Mouse (Mus musculus) stomach, embryonic 15.5 days (tissue): ENCODE measurements at regions not wholly inside any gene's neighbourhood (a gene's known extent, or its start where the extent isn't known, plus 50 kb on each side); places are given as distances from the start of the nearest gene placed in this dataset.
A peak's percentile ranks its signal among the peaks of the same experiment; 100 is the strongest.

Experiments
- ATAC-seq: fragments of 200-750 bp; cut with Nextera tagmentation; 2 replicates; pipeline ENCODE4 v1.8.0; 2017; ENCODE audit warnings: low read depth, moderate number of reproducible peaks, moderate TSS enrichment; ENCODE audit not compliant: insufficient read depth, low FRiP score
- H3K27ac ChIP-seq: fragments of 300-500 bp; sonication (generic); 2 replicates; pipeline ENCODE4 v1.5.1; 2015; ENCODE audit warnings: mild to moderate bottlenecking, inconsistent platforms
- H3K27me3 ChIP-seq: fragments of 300-500 bp; sonication (generic); replicated peaks from 2 replicates; pipeline ENCODE4 v1.6.1; 2015; ENCODE audit warnings: inconsistent platforms
- H3K36me3 ChIP-seq: fragments of 300-500 bp; sonication (generic); 2 replicates; pipeline ENCODE4 v1.6.1; 2015; ENCODE audit warnings: inconsistent platforms
- H3K4me1 ChIP-seq: fragments of 300-500 bp; sonication (generic); 2 replicates; pipeline ENCODE4 v1.6.1; 2015; ENCODE audit warnings: inconsistent platforms
- H3K4me2 ChIP-seq: fragments of 300-500 bp; sonication (generic); 2 replicates; pipeline ENCODE4 v1.6.1; 2015; ENCODE audit warnings: mild to moderate bottlenecking, inconsistent platforms
- H3K4me3 ChIP-seq: fragments of 300-500 bp; sonication (generic); replicated peaks from 2 replicates; pipeline ENCODE4 v1.5.1; 2015; ENCODE audit warnings: inconsistent platforms
- H3K9ac ChIP-seq: fragments of 300-500 bp; sonication (generic); 2 replicates; pipeline ENCODE4 v1.6.1; 2015; ENCODE audit warnings: inconsistent platforms
- H3K9me3 ChIP-seq: fragments of 300-500 bp; sonication (generic); 2 replicates; pipeline ENCODE4 v1.6.1; 2016; ENCODE audit warnings: inconsistent platforms
- WGBS: fragments of 180-500 bp; shearing (Covaris S2); methylation state at CpG from one replicate; pipeline ENCODE4 v1.1.7; 2015; 5-methylcytosine and 5-hydroxymethylcytosine counted together

DNA sequence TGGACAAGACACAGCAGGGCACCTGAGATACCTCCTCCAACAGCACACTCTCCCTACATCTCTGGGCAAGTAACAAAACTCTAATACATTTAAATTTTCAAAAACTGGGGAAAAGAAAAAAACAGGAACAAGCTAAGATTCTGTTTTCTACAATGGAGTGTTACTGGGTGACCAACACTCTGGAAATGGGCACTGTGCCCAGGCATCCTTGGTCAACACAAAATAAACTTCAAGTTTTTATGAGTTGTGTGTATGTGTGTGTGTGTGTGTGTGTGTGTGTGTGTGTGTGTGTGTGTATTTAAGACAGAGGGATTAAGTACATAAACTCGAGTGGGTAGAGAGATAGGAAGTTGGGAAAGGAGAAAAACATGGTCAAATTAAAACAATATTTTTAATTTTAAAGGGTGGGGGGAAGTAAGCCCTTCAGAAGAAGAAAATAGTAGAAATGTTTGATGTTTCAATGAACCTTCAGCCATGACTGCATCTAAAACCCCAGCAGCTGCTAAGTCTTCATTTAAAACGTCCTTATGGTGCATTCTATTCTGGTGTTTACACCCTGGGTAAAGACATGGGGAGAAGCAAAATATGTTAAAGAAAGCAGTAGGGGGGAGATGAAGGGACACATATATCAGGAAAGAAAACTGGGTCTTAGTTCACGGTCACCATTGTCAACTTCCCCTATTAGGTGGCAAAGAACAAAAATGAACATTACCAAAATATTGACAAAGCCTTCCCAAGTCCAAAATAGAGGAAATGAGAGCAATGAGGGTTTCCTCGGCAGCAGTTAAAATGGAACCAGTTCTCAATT lies 681.8 kb downstream of the Pdcd6ip start:
- Histone ChIP-seq H3K27ac (no peak overlapping the region), H3K9ac (no peak overlapping the region), H3K9me3 (no peaks in the 10 kb centered on the region), H3K27me3 (no peaks in the 10 kb centered on the region), H3K4me2 (no peak overlapping the region), H3K4me1 (no peaks in the 10 kb centered on the region), H3K36me3 (no peaks in the 10 kb centered on the region), H3K4me3 (no peak overlapping the region)
- WGBS, result 48% methylated on average over 4 of the region's 4 CpGs
- no peak for ATAC-seq

DNA sequence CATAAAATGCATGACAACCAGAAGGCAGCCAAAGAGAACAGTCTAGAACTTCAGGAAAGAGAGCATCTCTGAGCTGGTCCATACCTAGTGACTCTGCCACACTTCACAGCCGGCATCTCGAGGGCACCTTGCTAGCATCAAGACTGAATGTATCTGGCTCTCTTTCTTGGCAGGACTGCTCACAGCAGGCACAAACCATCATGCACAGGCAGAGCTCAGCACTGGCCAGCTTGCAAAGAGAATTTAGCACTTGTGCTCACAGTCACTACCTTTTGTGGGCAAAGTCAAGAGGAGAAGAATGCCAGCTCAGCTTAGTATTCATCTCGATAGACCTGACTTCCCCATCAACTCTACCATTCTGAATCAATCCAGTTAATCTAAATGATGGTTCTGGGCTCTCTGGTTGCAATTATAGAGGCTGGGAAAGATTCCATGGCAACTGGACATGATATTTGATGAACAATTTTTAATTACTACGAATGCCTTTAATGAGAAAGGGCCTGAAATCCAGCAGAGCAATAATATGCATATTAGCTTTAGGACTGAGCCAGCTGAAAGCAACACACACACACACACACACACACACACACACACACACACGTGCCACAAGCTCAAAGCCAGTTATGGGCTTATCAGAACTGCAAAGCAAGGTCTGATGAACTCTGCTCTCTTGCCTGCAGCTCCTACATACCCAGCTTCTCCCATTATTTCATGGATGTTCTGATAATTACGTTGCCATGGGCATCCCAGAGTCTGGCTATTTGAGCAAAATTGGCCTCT lies 686.0 kb downstream of the Pdcd6ip start:
- Histone ChIP-seq H3K36me3 (no peaks in the 10 kb centered on the region), H3K4me2 (no peak overlapping the region), H3K9me3 (no peaks in the 10 kb centered on the region), H3K9ac (no peak overlapping the region), H3K4me3 (no peak overlapping the region), H3K27ac (no peak overlapping the region), H3K4me1 (no peaks in the 10 kb centered on the region), H3K27me3 (no peaks in the 10 kb centered on the region)
- WGBS, result 74% methylated on average over 6 of the region's 6 CpGs
- ATAC-seq, result no peak

DNA sequence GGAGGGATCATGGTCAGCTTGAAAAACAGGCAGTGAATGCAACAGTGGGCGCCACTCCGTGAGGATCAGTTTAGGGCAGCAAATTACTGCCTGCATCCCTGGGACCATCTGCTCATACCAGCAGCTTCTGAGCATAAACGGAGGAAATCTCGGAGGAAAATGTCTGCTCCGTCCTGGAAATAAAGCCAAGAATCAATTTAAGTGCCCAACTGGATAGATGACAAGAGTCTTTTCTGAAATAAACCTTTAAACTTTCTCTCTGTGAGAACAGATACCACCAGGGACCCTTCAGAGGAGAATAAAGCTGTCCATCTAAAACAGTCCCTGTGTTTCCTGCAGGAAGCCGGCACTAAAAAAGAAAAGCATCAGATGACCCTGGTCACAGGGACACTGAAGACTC lies 688.5 kb downstream of the Pdcd6ip start:
- Histone ChIP-seq H3K36me3 (no peaks in the 10 kb centered on the region), H3K27ac (no peak overlapping the region), H3K27me3 (no peaks in the 10 kb centered on the region), H3K4me2 (no peak overlapping the region), H3K9ac (no peak overlapping the region), H3K4me1 (no peaks in the 10 kb centered on the region), H3K9me3 (no peaks in the 10 kb centered on the region), H3K4me3 (no peak overlapping the region)
- 68% methylated on average over 6 of the region's 6 CpGs for WGBS
- ATAC-seq, result no peak

DNA sequence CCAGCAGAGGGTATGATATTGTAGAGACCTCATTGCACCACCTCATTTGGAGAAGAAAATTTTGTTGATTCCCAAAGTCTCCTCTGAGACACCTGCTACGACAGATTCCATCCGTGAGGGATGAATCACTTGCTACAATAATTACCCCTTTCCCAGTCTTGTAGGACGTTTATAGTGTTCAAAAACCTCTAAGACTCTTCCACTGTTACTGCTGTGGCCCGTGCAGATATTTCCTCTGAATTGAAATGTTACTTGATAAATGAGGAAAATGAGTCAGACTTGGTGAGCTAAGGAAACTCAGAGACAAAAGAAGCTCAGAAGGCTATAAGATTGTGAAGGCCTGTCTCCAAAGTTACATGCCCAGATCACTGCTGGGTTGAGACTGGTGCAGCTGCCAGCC lies 700.0 kb downstream of the Pdcd6ip start:
- H3K9me3 ChIP-seq, result no peaks in the 10 kb centered on the region
- H3K36me3 ChIP-seq, result no peaks in the 10 kb centered on the region
- H3K4me3 ChIP-seq, result no peak overlapping the region
- H3K27me3 ChIP-seq, result no peaks in the 10 kb centered on the region
- no peaks in the 10 kb centered on the region for H3K4me1 ChIP-seq
- H3K4me2 ChIP-seq, result no peak overlapping the region
- WGBS, result 66% methylated on average over 4 of the region's 4 CpGs
- ATAC-seq, result no peak
- no peak overlapping the region for H3K9ac ChIP-seq
- no peak overlapping the region for H3K27ac ChIP-seq

GRCm38 (mm10) chr9:112996204-112996603 lies 711.9 kb downstream of the Pdcd6ip start:
- peak; percentile 95 for ATAC-seq
- H3K4me2 ChIP-seq, result no peak overlapping the region
- no peak overlapping the region for H3K9ac ChIP-seq
- no peak overlapping the region for H3K27ac ChIP-seq
- H3K27me3 ChIP-seq, result no peaks in the 10 kb centered on the region
- WGBS, result 94% methylated on average over 1 of the region's 1 CpGs
- H3K4me3 ChIP-seq, result no peak overlapping the region
- no peaks in the 10 kb centered on the region for H3K4me1 ChIP-seq
- no peaks in the 10 kb centered on the region for H3K9me3 ChIP-seq
- no peaks in the 10 kb centered on the region for H3K36me3 ChIP-seq

DNA sequence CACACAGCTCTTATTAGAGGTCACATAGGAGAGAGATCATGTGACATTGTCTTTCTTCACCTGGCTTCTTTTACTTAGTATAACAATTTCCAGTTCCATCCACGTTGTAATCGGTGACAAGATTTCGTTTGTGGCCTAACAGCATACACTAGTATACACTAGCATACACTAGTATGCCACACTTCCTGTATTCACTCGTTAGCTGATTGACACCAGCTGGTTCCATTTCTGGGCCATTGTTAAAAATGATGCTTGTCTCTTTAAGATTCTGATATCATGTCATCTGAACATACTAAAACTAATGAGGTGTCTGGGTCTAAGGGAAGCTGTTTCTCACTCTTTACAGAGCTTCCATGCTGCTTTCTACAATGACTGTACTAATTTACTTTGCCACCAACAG lies 713.3 kb downstream of the Pdcd6ip start:
- Histone ChIP-seq H3K9me3 (no peaks in the 10 kb centered on the region), H3K27me3 (no peaks in the 10 kb centered on the region), H3K4me2 (no peak overlapping the region), H3K4me3 (no peak overlapping the region), H3K9ac (no peak overlapping the region), H3K27ac (no peak overlapping the region), H3K4me1 (no peaks in the 10 kb centered on the region), H3K36me3 (no peaks in the 10 kb centered on the region)
- no peak for ATAC-seq
- WGBS, result 76% methylated on average over 4 of the region's 4 CpGs

- no peak overlapping the region for H3K27ac ChIP-seq
- no peaks in the 10 kb centered on the region for H3K4me1 ChIP-seq
- 62% methylated on average over 2 of the region's 2 CpGs for WGBS
- no peaks in the 10 kb centered on the region for H3K27me3 ChIP-seq
- H3K36me3 ChIP-seq, result no peaks in the 10 kb centered on the region
- no peak overlapping the region for H3K9ac ChIP-seq
- no peak overlapping the region for H3K4me2 ChIP-seq
- ATAC-seq, result no peak
- no peak overlapping the region for H3K4me3 ChIP-seq
- no peaks in the 10 kb centered on the region for H3K9me3 ChIP-seq
Measured at GRCm38 (mm10) chr9:112993627-112994026, 714.4 kb downstream of the Pdcd6ip start.

DNA sequence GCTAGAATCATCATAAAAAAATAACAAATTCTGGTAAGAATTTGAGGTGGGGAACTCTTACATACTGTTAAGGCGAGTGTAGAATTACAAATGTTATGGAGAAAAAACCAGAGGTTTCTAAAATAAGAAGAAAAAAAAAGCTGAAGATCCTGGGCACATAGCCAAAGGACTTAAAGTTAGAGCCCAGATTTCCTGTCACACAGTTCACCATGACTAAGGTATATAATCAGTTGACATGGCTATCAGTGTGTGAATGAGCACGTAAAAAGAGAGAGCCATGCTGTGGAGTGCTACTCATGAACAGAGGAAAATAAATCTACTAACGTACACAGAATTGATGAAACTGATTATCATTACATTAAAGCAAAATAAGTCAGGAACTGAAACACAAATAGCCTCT lies 715.1 kb downstream of the Pdcd6ip start:
- no peaks in the 10 kb centered on the region for H3K4me1 ChIP-seq
- no peaks in the 10 kb centered on the region for H3K27me3 ChIP-seq
- 47% methylated on average over 3 of the region's 3 CpGs for WGBS

DNA sequence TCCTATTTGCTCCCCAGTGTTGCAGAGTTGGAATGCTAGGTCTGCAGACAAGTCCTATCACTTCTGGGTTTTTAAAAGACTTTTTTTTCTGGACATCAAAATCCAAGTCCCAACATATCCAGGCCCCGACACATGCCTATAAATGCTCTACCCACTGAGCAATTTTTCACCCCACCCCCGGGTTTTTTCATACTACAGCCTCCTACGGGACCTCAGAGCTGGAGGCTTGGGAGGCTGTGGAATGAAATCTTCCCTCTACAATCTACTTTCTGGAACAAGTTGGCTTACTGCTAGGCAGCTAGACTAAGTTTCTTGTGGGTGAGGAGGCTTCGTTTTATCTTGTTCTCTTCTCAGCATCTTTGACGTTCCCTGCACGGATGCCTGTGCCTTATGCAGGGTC lies 724.7 kb downstream of the Pdcd6ip start:
- H3K27ac ChIP-seq, result no peak overlapping the region
- no peaks in the 10 kb centered on the region for H3K36me3 ChIP-seq
- H3K9ac ChIP-seq, result no peak overlapping the region
- no peaks in the 10 kb centered on the region for H3K27me3 ChIP-seq
- H3K4me1 ChIP-seq, result no peaks in the 10 kb centered on the region
- no peak for ATAC-seq
- no peaks in the 10 kb centered on the region for H3K9me3 ChIP-seq
- H3K4me3 ChIP-seq, result no peak overlapping the region
- 91% methylated on average over 6 of the region's 6 CpGs for WGBS
- H3K4me2 ChIP-seq, result no peak overlapping the region

More for the DNA sequence above, 715.1 kb downstream of the Pdcd6ip start:
- no peak overlapping the region for H3K4me2 ChIP-seq
- H3K9ac ChIP-seq, result no peak overlapping the region
- H3K36me3 ChIP-seq, result no peaks in the 10 kb centered on the region
- H3K4me3 ChIP-seq, result no peak overlapping the region
- no peak for ATAC-seq
- no peak overlapping the region for H3K27ac ChIP-seq
- H3K9me3 ChIP-seq, result no peaks in the 10 kb centered on the region

- no peak overlapping the region for H3K4me2 ChIP-seq
- WGBS, result 70% methylated on average over 1 of the region's 1 CpGs
- no peaks in the 10 kb centered on the region for H3K4me1 ChIP-seq
- no peaks in the 10 kb centered on the region for H3K36me3 ChIP-seq
- H3K4me3 ChIP-seq, result no peak overlapping the region
- ATAC-seq, result no peak
- no peak overlapping the region for H3K27ac ChIP-seq
- H3K9ac ChIP-seq, result no peak overlapping the region
- H3K9me3 ChIP-seq, result no peaks in the 10 kb centered on the region
- H3K27me3 ChIP-seq, result no peaks in the 10 kb centered on the region
Measured at GRCm38 (mm10) chr9:112951567-112951966, 715.8 kb upstream of the Arpp21 start.

DNA sequence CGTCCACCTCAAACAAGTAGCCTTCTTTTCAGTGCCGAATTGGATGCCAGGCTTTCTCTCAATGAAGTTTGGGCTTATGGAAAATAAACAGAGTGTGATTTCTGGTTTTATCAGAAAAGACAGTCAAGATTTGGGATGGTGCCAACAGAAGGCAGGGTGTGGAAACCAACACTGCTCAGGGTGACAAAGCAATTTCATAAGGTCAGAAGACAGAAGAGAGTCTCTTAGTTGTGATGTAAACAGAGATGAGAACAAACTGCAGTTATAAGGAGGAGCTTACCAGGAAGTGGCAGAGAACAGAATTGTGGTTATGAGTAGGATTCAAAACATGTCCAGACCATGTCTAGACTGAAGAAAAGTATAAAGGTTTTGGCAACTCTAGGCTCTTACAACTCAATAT lies 714.3 kb upstream of the Arpp21 start:
- H3K27ac ChIP-seq, result no peak overlapping the region
- 60% methylated on average over 2 of the region's 2 CpGs for WGBS
- no peak for ATAC-seq
- H3K4me1 ChIP-seq, result no peaks in the 10 kb centered on the region
- no peaks in the 10 kb centered on the region for H3K9me3 ChIP-seq
- no peaks in the 10 kb centered on the region for H3K36me3 ChIP-seq
- no peak overlapping the region for H3K4me3 ChIP-seq
- no peak overlapping the region for H3K9ac ChIP-seq
- no peak overlapping the region for H3K4me2 ChIP-seq
- no peaks in the 10 kb centered on the region for H3K27me3 ChIP-seq

- Histone ChIP-seq H3K36me3 (no peaks in the 10 kb centered on the region), H3K4me3 (no peak overlapping the region), H3K4me1 (no peaks in the 10 kb centered on the region), H3K4me2 (no peak overlapping the region), H3K27ac (no peak overlapping the region), H3K9me3 (no peaks in the 10 kb centered on the region), H3K27me3 (no peaks in the 10 kb centered on the region), H3K9ac (no peak overlapping the region)
- no peak for ATAC-seq
Measured at GRCm38 (mm10) chr9:112938781-112939180, 703.0 kb upstream of the Arpp21 start.
